ENCODE assay signal across 8 mouse cellular contexts in the genomic region with DNA sequence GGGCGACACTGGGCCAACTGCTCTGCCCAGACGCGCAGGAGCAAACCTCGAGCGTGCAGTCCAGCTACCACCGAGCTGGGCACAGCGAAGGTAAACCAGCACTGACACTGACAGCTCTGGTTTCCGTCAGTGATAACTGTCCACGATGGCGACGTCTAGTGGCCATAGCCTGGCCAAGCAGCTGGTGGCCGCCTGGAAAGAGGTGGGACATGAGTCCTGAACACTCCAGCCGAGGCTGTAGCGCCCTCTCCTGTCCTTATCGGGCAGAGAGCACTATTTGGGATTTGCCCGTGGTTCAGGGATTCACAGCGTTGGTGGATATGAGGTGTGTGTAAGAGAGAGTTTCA. TPM values are rescaled to one million over a fixed set of nuclear protein-coding genes. Genes with fewer than 3 reads are reported as not detected.
A peak's percentile ranks its signal among the peaks of the same experiment; 100 is the strongest.
DNase-seq lines count a peak whose midpoint lies in the region; ATAC-seq and TF ChIP-seq lines count a peak whose summit lies in the region.

No protein-coding gene starts in this region.

- peaks cover 85% of the 10 kb centered on the region for H3K4me1 ChIP-seq in forebrain, embryonic 10.5 days
- peaks cover 83% of the 10 kb centered on the region for H3K4me1 ChIP-seq in heart, embryonic 15.5 days (replicated peaks)
- peaks cover 45 to 52% of the 10 kb centered on the region in 2 experiments for H3K4me1 ChIP-seq in liver, embryonic 14.5 days (replicated peaks; ENCODE audit: control insufficient read depth in 2 of 2, insufficient read depth in 2 of 2, low read length in 1 of 2)
- peaks cover 76% of the 10 kb centered on the region for H3K4me1 ChIP-seq in stomach, embryonic 15.5 days

- peak; percentile 100 for TF ChIP-seq CTCF in liver, embryonic 14.5 days (IDR thresholded peaks at IDR 0.05; ENCODE audit: low read depth)

- TF ChIP-seq EP300 in liver, embryonic 14.5 days (IDR thresholded peaks at IDR 0.05; ENCODE audit: low read depth), result 0 out of 2 replicates have a peak, but pooled peaks have one; percentile 28

- H3K36me3 ChIP-seq in forebrain, embryonic 10.5 days (replicated peaks), result peaks cover 11% of the 10 kb centered on the region
- peaks cover 3% of the 10 kb centered on the region for H3K36me3 ChIP-seq in heart, embryonic 15.5 days
- H3K36me3 ChIP-seq in liver, embryonic 14.5 days (replicated peaks; ENCODE audit: control insufficient read depth, insufficient read depth, low read depth), result peaks cover 1% of the 10 kb centered on the region
- peaks cover 3% of the 10 kb centered on the region for H3K36me3 ChIP-seq in stomach, embryonic 15.5 days

- H3K4me2 ChIP-seq in heart, embryonic 15.5 days, result peak overlapping the region; percentile 91
- H3K4me2 ChIP-seq in liver, embryonic 14.5 days (ENCODE audit: low read depth), result peak overlapping the region; percentile 66
- peak overlapping the region; percentile 70 for H3K4me2 ChIP-seq in stomach, embryonic 15.5 days

- WGBS in forebrain, embryonic 10.5 days, result under 1% methylated on average over 17 of the region's 17 CpGs
- under 1% methylated on average over 17 of the region's 17 CpGs for whole genome bisulfite sequencing in heart, embryonic 15.5 days
- WGBS in liver, embryonic 14.5 days (ENCODE audit: insufficient replicate concordance), result under 1% methylated on average over 17 of the region's 17 CpGs
- WGBS in stomach, embryonic 15.5 days, result 0% methylated on average over 17 of the region's 17 CpGs

- peaks cover 14% of the 10 kb centered on the region for H3K27me3 ChIP-seq in forebrain, embryonic 10.5 days (ENCODE audit: poor library complexity, severe bottlenecking)
- no peaks in the 10 kb centered on the region for H3K27me3 ChIP-seq in heart, embryonic 15.5 days
- H3K27me3 ChIP-seq in liver, embryonic 14.5 days (ENCODE audit: control insufficient read depth, insufficient read depth, low read length), result no peaks in the 10 kb centered on the region
- no peaks in the 10 kb centered on the region for H3K27me3 ChIP-seq in stomach, embryonic 15.5 days (replicated peaks)

- no peaks in the 10 kb centered on the region for H3K9me3 ChIP-seq in forebrain, embryonic 10.5 days
- no peaks in the 10 kb centered on the region for H3K9me3 ChIP-seq in heart, embryonic 15.5 days (replicated peaks)
- H3K9me3 ChIP-seq in liver, embryonic 14.5 days (ENCODE audit: control insufficient read depth, low read length), result no peaks in the 10 kb centered on the region
- H3K9me3 ChIP-seq in stomach, embryonic 15.5 days, result no peaks in the 10 kb centered on the region

- ATAC-seq in heart, embryonic 15.5 days (replicated peaks; ENCODE audit: insufficient number of reproducible peaks, insufficient read depth, low FRiP score, low read depth), result peak; percentile 25
- peak; percentile 46 for ATAC-seq in liver, embryonic 14.5 days (ENCODE audit: insufficient read depth)
- peak; percentile 15 for ATAC-seq in stomach, embryonic 15.5 days (ENCODE audit: insufficient read depth, low FRiP score, low read depth)

- peak overlapping the region; percentile 65 for H3K27ac ChIP-seq in forebrain, embryonic 10.5 days
- peak overlapping the region; percentile 99 for H3K27ac ChIP-seq in heart, embryonic 15.5 days
- no peak overlapping the region for H3K27ac ChIP-seq in liver, embryonic 14.5 days
- H3K27ac ChIP-seq in stomach, embryonic 15.5 days, result peak overlapping the region; percentile 92

- H3K4me3 ChIP-seq in forebrain, embryonic 10.5 days, result peak overlapping the region; percentile 54
- H3K4me3 ChIP-seq in heart, embryonic 15.5 days, result peak overlapping the region; percentile 50
- peak overlapping the region; percentile 49 to 56 for H3K4me3 ChIP-seq in liver, embryonic 14.5 days (ENCODE audit: insufficient read depth in 1 of 2, low read depth in 2 of 2, low read length in 2 of 2)
- H3K4me3 ChIP-seq in stomach, embryonic 15.5 days (replicated peaks), result peak overlapping the region; percentile 37

- DNase-seq in CD4-positive, CD25-positive, alpha-beta regulatory T cell, adult 2 months (ENCODE audit: low read depth, low spot score), result peak; percentile 94
- peak; percentile 98 for DNase-seq in c-Kit-positive CD71-negative TER-119-negative erythroid progenitor cells, embryonic 14.5 days (ENCODE audit: low read depth)
- peak; percentile 97 for DNase-seq in forebrain, embryonic 10.5 days (ENCODE audit: extremely low spot score, low spot score)
- peak; percentile 97 to 99 for DNase-seq in kidney, postnatal 25 days
- peak; percentile 89 to 94 (median 90) for DNase-seq in liver, embryonic 14.5 days (ENCODE audit: low read depth in 3 of 3, low spot score in 3 of 3)
- DNase-seq in neural tube, embryonic 10.5 days (ENCODE audit: extremely low spot score, low spot score), result peak; percentile 96

- peak overlapping the region; percentile 57 for H3K9ac ChIP-seq in heart, embryonic 15.5 days
- peak overlapping the region; percentile 34 for H3K9ac ChIP-seq in liver, embryonic 14.5 days (replicated peaks)
- peak overlapping the region; percentile 16; the same call in 1 of the 2 replicates for H3K9ac ChIP-seq in stomach, embryonic 15.5 days

RNA-seq across cellular contexts. Expression of a gene that starts 0.8 kb away (rescaled TPM):
- 90.9 and 116 TPM in 2 replicates for polyA plus RNA-seq in forebrain, embryonic 10.5 days (2016; fragmentation: Nextera tagmentation; extraction: Ambion mirVana)
- 86.7 and 90.2 TPM in 2 replicates for polyA plus RNA-seq in heart, embryonic 15.5 days (2015; fragmentation: Nextera tagmentation; extraction: Ambion mirVana)
- polyA plus RNA-seq in liver, embryonic 14.5 days (2012; rRNA removed), result 19.4 and 19.8 TPM in 2 replicates
- polyA plus RNA-seq in liver, embryonic 14.5 days (2014; fragmentation: Nextera tagmentation; extraction: Ambion mirVana), result 10.1 and 10.7 TPM in 2 replicates
- 90.3 and 103 TPM in 2 replicates for polyA plus RNA-seq in stomach, embryonic 15.5 days (2015; fragmentation: Nextera tagmentation; extraction: Ambion mirVana)

RNA-seq across cellular contexts. Expression of a gene that starts 7.8 kb away (rescaled TPM):
- 9.8 and 10.7 TPM in 2 replicates for polyA plus RNA-seq in forebrain, embryonic 10.5 days (2016; fragmentation: Nextera tagmentation; extraction: Ambion mirVana)
- 7.7 and 9.1 TPM in 2 replicates for polyA plus RNA-seq in heart, embryonic 15.5 days (2015; fragmentation: Nextera tagmentation; extraction: Ambion mirVana)
- polyA plus RNA-seq in liver, embryonic 14.5 days (2012; rRNA removed), result 6.8 and 6.9 TPM in 2 replicates
- polyA plus RNA-seq in liver, embryonic 14.5 days (2014; fragmentation: Nextera tagmentation; extraction: Ambion mirVana), result 10.6 and 13.2 TPM in 2 replicates
- 17.5 and 19.7 TPM in 2 replicates for polyA plus RNA-seq in stomach, embryonic 15.5 days (2015; fragmentation: Nextera tagmentation; extraction: Ambion mirVana)

RNA-seq across cellular contexts. Expression of a gene that starts 14.3 kb away (rescaled TPM):
- polyA plus RNA-seq in forebrain, embryonic 10.5 days (2016; fragmentation: Nextera tagmentation; extraction: Ambion mirVana), result 23.2 and 24.2 TPM in 2 replicates
- polyA plus RNA-seq in heart, embryonic 15.5 days (2015; fragmentation: Nextera tagmentation; extraction: Ambion mirVana), result 8.6 and 9.7 TPM in 2 replicates
- 0.40 and 0.47 TPM in 2 replicates for polyA plus RNA-seq in liver, embryonic 14.5 days (2012; rRNA removed)
- polyA plus RNA-seq in liver, embryonic 14.5 days (2014; fragmentation: Nextera tagmentation; extraction: Ambion mirVana), result 0.51 and 0.52 TPM in 2 replicates
- polyA plus RNA-seq in stomach, embryonic 15.5 days (2015; fragmentation: Nextera tagmentation; extraction: Ambion mirVana), result 15.7 TPM in 2 replicates

RNA-seq across cellular contexts. Expression of a gene that starts 16.9 kb away (rescaled TPM):
- polyA plus RNA-seq in forebrain, embryonic 10.5 days (2016; fragmentation: Nextera tagmentation; extraction: Ambion mirVana), result 19.1 and 19.8 TPM in 2 replicates
- polyA plus RNA-seq in heart, embryonic 15.5 days (2015; fragmentation: Nextera tagmentation; extraction: Ambion mirVana), result 11.6 and 16.8 TPM in 2 replicates
- polyA plus RNA-seq in liver, embryonic 14.5 days (2012; rRNA removed), result 9.1 and 10.3 TPM in 2 replicates
- 5.1 and 5.7 TPM in 2 replicates for polyA plus RNA-seq in liver, embryonic 14.5 days (2014; fragmentation: Nextera tagmentation; extraction: Ambion mirVana)
- polyA plus RNA-seq in stomach, embryonic 15.5 days (2015; fragmentation: Nextera tagmentation; extraction: Ambion mirVana), result 16.0 and 19.8 TPM in 2 replicates

RNA-seq across cellular contexts. Expression of a gene that starts 24.3 kb away (rescaled TPM):
- polyA plus RNA-seq in forebrain, embryonic 10.5 days (2016; fragmentation: Nextera tagmentation; extraction: Ambion mirVana), result 6.8 and 7.3 TPM in 2 replicates
- polyA plus RNA-seq in heart, embryonic 15.5 days (2015; fragmentation: Nextera tagmentation; extraction: Ambion mirVana), result 1.7 and 2.9 TPM in 2 replicates
- polyA plus RNA-seq in liver, embryonic 14.5 days (2012; rRNA removed), result 1.8 and 2.2 TPM in 2 replicates
- 0.42 and 1.1 TPM in 2 replicates for polyA plus RNA-seq in liver, embryonic 14.5 days (2014; fragmentation: Nextera tagmentation; extraction: Ambion mirVana)
- polyA plus RNA-seq in stomach, embryonic 15.5 days (2015; fragmentation: Nextera tagmentation; extraction: Ambion mirVana), result 5.1 and 6.7 TPM in 2 replicates
